Mouse (Mus musculus) limb, embryonic 13.5 days (tissue): ENCODE measurements around the gene Col6a6. TPM values are rescaled to one million over a fixed set of nuclear protein-coding genes. Genes with fewer than 3 reads are reported as not detected.

Source experiments
- ATAC-seq: fragments of 200-750 bp; cut with Nextera tagmentation; 2 replicates; pipeline ENCODE4 v1.8.0; 2017; ENCODE audit warnings: low read depth, moderate number of reproducible peaks, moderate TSS enrichment; ENCODE audit not compliant: low FRiP score
- H3K27ac ChIP-seq: fragments of 300-500 bp; sonication (generic); 2 replicates; pipeline ENCODE4 v1.5.1; 2015; ENCODE audit warnings: inconsistent platforms, mild to moderate bottlenecking, moderate library complexity
- H3K27me3 ChIP-seq: fragments of 300-500 bp; sonication (generic); 2 replicates; pipeline ENCODE4 v1.6.1; 2015; ENCODE audit warnings: mild to moderate bottlenecking, inconsistent platforms
- H3K36me3 ChIP-seq: fragments of 300-500 bp; sonication (generic); 2 replicates; pipeline ENCODE4 v1.6.1; 2015; ENCODE audit warnings: inconsistent platforms, mild to moderate bottlenecking, moderate library complexity
- H3K4me1 ChIP-seq: fragments of 300-500 bp; sonication (generic); 2 replicates; pipeline ENCODE4 v1.6.1; 2015; ENCODE audit warnings: inconsistent platforms
- H3K4me2 ChIP-seq: fragments of 300-500 bp; sonication (generic); replicated peaks from 2 replicates; pipeline ENCODE4 v1.6.1; 2015; ENCODE audit warnings: inconsistent platforms, mild to moderate bottlenecking, moderate library complexity
- H3K4me3 ChIP-seq: fragments of 300-500 bp; sonication (generic); 2 replicates; pipeline ENCODE4 v1.5.1; 2015; ENCODE audit warnings: moderate library complexity, mild to moderate bottlenecking, inconsistent platforms
- H3K9ac ChIP-seq: fragments of 300-500 bp; sonication (generic); 2 replicates; pipeline ENCODE4 v1.6.1; 2015; ENCODE audit warnings: mild to moderate bottlenecking, inconsistent platforms
- H3K9me3 ChIP-seq: fragments of 300-500 bp; sonication (generic); 2 replicates; pipeline ENCODE4 v1.6.1; 2016; ENCODE audit warnings: inconsistent platforms
- WGBS: fragments of 180-500 bp; shearing (Covaris S2); methylation state at CpG from one replicate; pipeline ENCODE4 v1.1.7; 2015; 5-methylcytosine and 5-hydroxymethylcytosine counted together
- polyA plus RNA-seq: library from polyadenylated mRNA; unstranded; fragments of >200 nt; fragmentation: Nextera tagmentation; extraction: Ambion mirVana; gene quantifications from 2 replicates; pipeline ENCODE4 v1.2.1, GENCODE M21; 2015

The Col6a6 gene
- polyA plus RNA-seq, 1 experiment from 2014 or later: 1.7 TPM

DNA sequence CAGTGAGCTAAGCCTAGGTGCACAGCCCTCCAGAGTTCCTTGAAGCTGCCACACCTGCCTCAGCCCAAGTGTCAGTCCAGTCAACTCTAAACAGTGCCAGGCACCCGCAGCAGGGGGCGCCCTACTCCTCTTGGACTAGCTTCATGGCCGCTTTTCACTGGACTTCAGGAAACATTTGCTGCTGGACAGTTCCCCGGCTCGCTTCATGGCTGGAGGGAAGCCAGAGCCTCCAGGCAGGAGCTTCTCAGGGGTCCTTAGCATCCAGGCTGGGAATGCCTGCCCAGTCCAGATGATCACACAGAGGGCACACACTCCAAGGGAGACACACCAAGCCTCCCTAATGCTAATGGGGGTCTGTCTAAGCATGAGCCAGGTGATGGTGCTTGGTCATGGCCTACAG is 134.1 kb downstream of the Col6a6 start:
- H3K36me3 ChIP-seq: peaks cover 9% of the 10 kb centered on the region
- no peak overlapping the region for H3K27ac ChIP-seq
- H3K9ac ChIP-seq: no peak overlapping the region
- 3% methylated on average over 5 of the region's 5 CpGs for WGBS
- H3K9me3 ChIP-seq: no peaks in the 10 kb centered on the region
- no peaks in the 10 kb centered on the region for H3K27me3 ChIP-seq
- H3K4me1 ChIP-seq: peaks cover 13% of the 10 kb centered on the region
- peak; percentile 69 for ATAC-seq
- no peak overlapping the region for H3K4me3 ChIP-seq
- no peak overlapping the region for H3K4me2 ChIP-seq

- H3K36me3 ChIP-seq: peaks cover 17% of the 10 kb centered on the region
- WGBS: 89% methylated on average over 9 of the region's 9 CpGs
- no peak overlapping the region for H3K9ac ChIP-seq
- H3K9me3 ChIP-seq: no peaks in the 10 kb centered on the region
- no peak for ATAC-seq
- H3K27ac ChIP-seq: no peak overlapping the region
- no peak overlapping the region for H3K4me2 ChIP-seq
- no peaks in the 10 kb centered on the region for H3K27me3 ChIP-seq
- H3K4me1 ChIP-seq: peaks cover 5% of the 10 kb centered on the region; the same call in 1 of the 2 replicates
- H3K4me3 ChIP-seq: no peak overlapping the region
Measured at GRCm38 (mm10) chr9:105693056-105693455, 134.9 kb downstream of the Col6a6 start.

GRCm38 (mm10) chr9:105692472-105692871 is 135.5 kb downstream of the Col6a6 start:
- no peak overlapping the region for H3K4me3 ChIP-seq
- H3K4me2 ChIP-seq: no peak overlapping the region
- no peaks in the 10 kb centered on the region for H3K4me1 ChIP-seq
- ATAC-seq: no peak
- no peak overlapping the region for H3K9ac ChIP-seq
- WGBS: 95% methylated on average over 14 of the region's 14 CpGs
- H3K27ac ChIP-seq: no peak overlapping the region
- H3K36me3 ChIP-seq: peaks cover 23% of the 10 kb centered on the region
- no peaks in the 10 kb centered on the region for H3K9me3 ChIP-seq
- H3K27me3 ChIP-seq: no peaks in the 10 kb centered on the region

GRCm38 (mm10) chr9:105689485-105689884 is 138.5 kb downstream of the Col6a6 start:
- Histone ChIP-seq H3K36me3 (peaks cover 53% of the 10 kb centered on the region), H3K9ac (no peak overlapping the region), H3K4me1 (no peaks in the 10 kb centered on the region), H3K4me3 (no peak overlapping the region), H3K4me2 (no peak overlapping the region), H3K27ac (no peak overlapping the region), H3K9me3 (no peaks in the 10 kb centered on the region), H3K27me3 (no peaks in the 10 kb centered on the region)
- ATAC-seq: no peak
- 67% methylated on average over 7 of the region's 7 CpGs for WGBS

DNA sequence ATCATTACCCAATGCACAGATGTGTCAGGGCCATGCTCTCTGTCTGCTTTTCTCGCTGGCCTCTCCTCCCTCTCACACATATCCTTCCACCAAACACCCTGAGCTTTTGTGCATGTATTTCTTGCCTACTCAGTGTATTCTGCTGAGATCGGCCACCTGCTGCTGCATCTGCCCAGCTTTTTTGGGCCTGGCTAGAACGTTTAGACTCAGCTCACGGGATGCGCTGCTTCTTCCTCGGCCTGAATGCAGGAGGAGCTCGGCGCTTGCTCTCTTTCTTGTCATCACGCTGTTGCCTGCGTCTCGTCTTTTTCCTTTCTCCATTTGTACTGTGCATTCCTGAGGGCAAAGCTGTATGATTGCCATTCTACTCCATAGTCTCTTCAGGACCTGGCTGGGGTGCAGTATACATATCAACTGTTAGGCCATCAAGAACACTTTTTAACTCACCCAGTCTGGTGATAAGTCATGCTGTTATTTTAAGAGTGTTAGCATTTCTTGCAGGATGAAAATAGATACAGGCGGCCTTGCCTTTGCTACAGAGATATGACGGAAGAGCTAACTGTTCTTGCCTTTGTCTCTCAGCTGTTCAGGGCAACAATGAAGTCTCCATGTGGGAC is 143.3 kb downstream of the Col6a6 start:
- Histone ChIP-seq H3K9me3 (no peaks in the 10 kb centered on the region), H3K27ac (no peak overlapping the region), H3K9ac (no peak overlapping the region), H3K4me3 (no peak overlapping the region), H3K27me3 (no peaks in the 10 kb centered on the region), H3K4me1 (no peaks in the 10 kb centered on the region), H3K4me2 (no peak overlapping the region), H3K36me3 (peaks cover 84% of the 10 kb centered on the region)
- WGBS: 92% methylated on average over 13 of the region's 13 CpGs
- ATAC-seq: no peak

DNA sequence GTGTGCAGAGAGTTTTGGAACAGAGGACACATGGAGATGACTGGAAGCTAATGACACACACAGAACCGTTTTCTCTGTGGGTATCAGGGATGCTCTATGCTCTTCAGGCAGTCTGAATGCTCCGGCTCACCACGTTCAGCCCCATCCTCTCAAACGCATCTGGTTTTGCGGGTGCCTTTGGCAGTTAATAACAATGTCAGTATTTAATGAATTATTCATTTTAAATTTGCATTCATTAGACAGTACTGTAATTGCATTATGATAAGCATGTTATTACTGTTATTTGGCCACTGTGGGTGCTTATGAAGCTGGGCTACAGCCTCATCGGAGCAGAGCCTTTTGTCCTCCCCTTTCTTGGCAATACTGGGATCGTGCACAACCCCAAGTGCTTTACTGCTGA is 146.6 kb downstream of the Col6a6 start:
- H3K27ac ChIP-seq: no peak overlapping the region
- H3K9me3 ChIP-seq: no peaks in the 10 kb centered on the region
- no peak for ATAC-seq
- no peaks in the 10 kb centered on the region for H3K27me3 ChIP-seq
- H3K4me3 ChIP-seq: no peak overlapping the region
- no peak overlapping the region for H3K9ac ChIP-seq
- WGBS: 93% methylated on average over 7 of the region's 7 CpGs
- H3K4me2 ChIP-seq: no peak overlapping the region
- H3K4me1 ChIP-seq: no peaks in the 10 kb centered on the region
- peaks cover 86% of the 10 kb centered on the region for H3K36me3 ChIP-seq

- Histone ChIP-seq H3K27me3 (no peaks in the 10 kb centered on the region), H3K9ac (no peak overlapping the region), H3K4me3 (no peak overlapping the region), H3K27ac (no peak overlapping the region), H3K4me1 (no peaks in the 10 kb centered on the region), H3K9me3 (no peaks in the 10 kb centered on the region), H3K4me2 (no peak overlapping the region), H3K36me3 (peaks cover 67% of the 10 kb centered on the region)
- ATAC-seq: no peak
- 88% methylated on average over 11 of the region's 11 CpGs for WGBS
Measured at GRCm38 (mm10) chr9:105675941-105676340, 152.0 kb downstream of the Col6a6 start.

- H3K4me1 ChIP-seq: no peaks in the 10 kb centered on the region
- no peak for ATAC-seq
- H3K4me2 ChIP-seq: no peak overlapping the region
- H3K27ac ChIP-seq: no peak overlapping the region
- WGBS: 73% methylated on average over 2 of the region's 2 CpGs
- H3K9ac ChIP-seq: no peak overlapping the region
- no peak overlapping the region for H3K4me3 ChIP-seq
- H3K27me3 ChIP-seq: no peaks in the 10 kb centered on the region
- H3K9me3 ChIP-seq: no peaks in the 10 kb centered on the region
- H3K36me3 ChIP-seq: peaks cover 64% of the 10 kb centered on the region
Measured at GRCm38 (mm10) chr9:105672032-105672431, 155.9 kb downstream of the Col6a6 start.

DNA sequence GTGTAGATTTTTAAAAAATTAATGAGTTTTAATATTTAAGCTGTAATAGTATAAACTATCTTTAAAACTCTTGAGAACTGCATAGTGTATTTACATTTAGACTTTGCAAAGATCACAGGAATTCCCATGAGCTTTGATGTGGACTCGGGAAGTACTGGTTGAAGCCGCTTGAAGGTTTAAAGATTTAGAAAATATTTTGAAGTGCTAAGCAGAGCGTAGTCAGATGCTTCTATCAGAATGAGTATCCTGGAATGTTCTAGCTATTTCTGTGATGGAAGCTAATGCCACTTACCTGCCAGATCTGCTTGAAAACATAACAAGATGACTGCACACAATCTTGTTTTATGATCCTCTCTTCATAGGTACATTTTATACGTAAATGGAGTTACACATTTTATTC is 157.0 kb downstream of the Col6a6 start:
- Histone ChIP-seq H3K4me1 (no peaks in the 10 kb centered on the region), H3K4me3 (no peak overlapping the region), H3K27me3 (no peaks in the 10 kb centered on the region), H3K4me2 (no peak overlapping the region), H3K9ac (no peak overlapping the region), H3K9me3 (no peaks in the 10 kb centered on the region), H3K27ac (no peak overlapping the region), H3K36me3 (peaks cover 59% of the 10 kb centered on the region)
- ATAC-seq: no peak
- WGBS: 93% methylated on average over 4 of the region's 4 CpGs

GRCm38 (mm10) chr9:105665269-105665668 is 162.7 kb downstream of the Col6a6 start:
- Histone ChIP-seq H3K9me3 (no peaks in the 10 kb centered on the region), H3K27me3 (no peaks in the 10 kb centered on the region), H3K9ac (no peak overlapping the region), H3K4me3 (no peak overlapping the region), H3K36me3 (peaks cover 78% of the 10 kb centered on the region), H3K4me2 (no peak overlapping the region), H3K4me1 (no peaks in the 10 kb centered on the region), H3K27ac (no peak overlapping the region)
- WGBS: 78% methylated on average over 7 of the region's 7 CpGs
- ATAC-seq: peak; percentile 67; the same call in 1 of the 2 replicates

DNA sequence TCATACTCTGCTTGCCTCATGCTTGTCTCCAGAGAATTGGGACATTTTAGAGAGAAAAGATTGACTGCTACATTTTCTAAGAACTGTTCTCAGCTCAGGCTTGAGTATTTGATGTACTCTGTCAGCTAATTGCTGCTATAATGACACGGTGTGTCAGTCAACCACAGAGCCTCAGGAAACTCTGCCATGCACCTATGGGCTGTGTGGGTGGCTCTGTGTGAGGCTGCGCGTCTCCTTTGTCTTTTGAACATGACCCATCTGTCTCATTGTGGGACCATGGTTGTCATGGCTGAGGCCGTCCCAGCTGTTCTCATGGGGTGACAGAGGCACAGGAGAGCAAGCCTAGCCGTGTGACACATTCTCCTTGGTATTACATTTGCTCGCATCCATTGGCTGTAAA is 168.1 kb downstream of the Col6a6 start:
- Histone ChIP-seq H3K9me3 (no peaks in the 10 kb centered on the region), H3K9ac (no peak overlapping the region), H3K27me3 (no peaks in the 10 kb centered on the region), H3K4me1 (no peaks in the 10 kb centered on the region), H3K36me3 (peaks cover 82% of the 10 kb centered on the region), H3K4me2 (no peak overlapping the region), H3K27ac (no peak overlapping the region), H3K4me3 (no peak overlapping the region)
- 91% methylated on average over 6 of the region's 6 CpGs for WGBS
- no peak for ATAC-seq

- ATAC-seq: no peak
- 96% methylated on average over 12 of the region's 12 CpGs for WGBS
- Histone ChIP-seq H3K27me3 (no peaks in the 10 kb centered on the region), H3K4me2 (no peak overlapping the region), H3K9ac (no peak overlapping the region), H3K9me3 (no peaks in the 10 kb centered on the region), H3K27ac (no peak overlapping the region), H3K4me3 (no peak overlapping the region), H3K36me3 (peaks cover 79% of the 10 kb centered on the region), H3K4me1 (no peaks in the 10 kb centered on the region)
Measured at GRCm38 (mm10) chr9:105658216-105658615, 169.7 kb downstream of the Col6a6 start.

GRCm38 (mm10) chr9:105656189-105656588 is 171.8 kb downstream of the Col6a6 start:
- no peak for ATAC-seq
- Histone ChIP-seq H3K4me2 (no peak overlapping the region), H3K27ac (no peak overlapping the region)

More at GRCm38 (mm10) chr9:105656189-105656588, 171.8 kb downstream of the Col6a6 start:
- H3K4me3 ChIP-seq: no peak overlapping the region
- no peaks in the 10 kb centered on the region for H3K9me3 ChIP-seq
- no peaks in the 10 kb centered on the region for H3K27me3 ChIP-seq
- no peaks in the 10 kb centered on the region for H3K4me1 ChIP-seq
- peaks cover 83% of the 10 kb centered on the region for H3K36me3 ChIP-seq
- WGBS: 70% methylated on average over 2 of the region's 2 CpGs
- no peak overlapping the region for H3K9ac ChIP-seq
